Mouse (Mus musculus) brain, embryonic 14.5 days (tissue): Measurements from ENCODE around the gene Ttc28.

Source experiments
- CTCF ChIP-seq: fragments of 200-500 bp; IDR thresholded peaks from 2 replicates; pipeline ENCODE4 v1.5.1; 2012; ENCODE audit warnings: inconsistent platforms, mild to moderate bottlenecking, moderate library complexity, borderline replicate concordance; ENCODE audit not compliant: insufficient read depth, insufficient read length; ENCODE audit errors: extremely low read depth
- POLR2A ChIP-seq: fragments of 200-500 bp; IDR thresholded peaks from 2 replicates; pipeline ENCODE4 v1.6.1; 2012; ENCODE audit warnings: mild to moderate bottlenecking, inconsistent platforms, borderline replicate concordance; ENCODE audit not compliant: poor library complexity, insufficient read depth, insufficient read length, severe bottlenecking; ENCODE audit errors: extremely low read depth

GRCm38 (mm10) chr5:111111378-111111777, 231.8 kb downstream of the Ttc28 start:
- no peak for TF ChIP-seq CTCF
- TF ChIP-seq POLR2A: no peak
